Mouse (Mus musculus): ENCODE data around the gene Gfer. TPM values are rescaled to one million over a fixed set of nuclear protein-coding genes. Genes with fewer than 3 reads are reported as not detected.

Gene Gfer
- polyA plus RNA-seq, 1 experiment = not detected

GRCm38 (mm10) chr17:24735446-24735845 lies 39.5 kb upstream of the Gfer start:
- WGBS = 87% methylated on average over 7 of the region's 7 CpGs
- TF ChIP-seq POLR2A (IDR thresholded peaks at IDR 0.05; ENCODE audit: insufficient read depth, low read depth, low read length) (no peak), CTCF (IDR thresholded peaks at IDR 0.05; ENCODE audit: insufficient read depth, low read depth, low read length) (no peak)
- no peak overlapping the region for H3K4me3 ChIP-seq (ENCODE audit: insufficient read depth, low read depth, low read length)
- peaks cover 10% of the 10 kb centered on the region for H3K4me1 ChIP-seq (ENCODE audit: control insufficient read depth, insufficient read depth, low read length)
- no peak overlapping the region for H3K27ac ChIP-seq (ENCODE audit: insufficient read depth, low read depth, low read length)

GRCm38 (mm10) chr17:24734513-24734912 lies 38.6 kb upstream of the Gfer start:
- H3K4me1 ChIP-seq (ENCODE audit: control insufficient read depth, insufficient read depth, low read length) = peaks cover 10% of the 10 kb centered on the region
- 93% methylated on average over 1 of the region's 1 CpGs for WGBS
- H3K27ac ChIP-seq (ENCODE audit: insufficient read depth, low read depth, low read length) = no peak overlapping the region
- TF ChIP-seq POLR2A (IDR thresholded peaks at IDR 0.05; ENCODE audit: insufficient read depth, low read depth, low read length) = no peak
- TF ChIP-seq CTCF (IDR thresholded peaks at IDR 0.05; ENCODE audit: insufficient read depth, low read depth, low read length) = no peak
- H3K4me3 ChIP-seq (ENCODE audit: insufficient read depth, low read depth, low read length) = no peak overlapping the region

- no peak overlapping the region for H3K4me3 ChIP-seq (ENCODE audit: insufficient read depth, low read depth, low read length)
- H3K27ac ChIP-seq (ENCODE audit: insufficient read depth, low read depth, low read length) = no peak overlapping the region
- 86% methylated on average over 21 of the region's 21 CpGs for WGBS
- TF ChIP-seq POLR2A (IDR thresholded peaks at IDR 0.05; ENCODE audit: insufficient read depth, low read depth, low read length) (no peak), CTCF (IDR thresholded peaks at IDR 0.05; ENCODE audit: insufficient read depth, low read depth, low read length) (no peak)
- H3K4me1 ChIP-seq (ENCODE audit: control insufficient read depth, insufficient read depth, low read length) = peaks cover 10% of the 10 kb centered on the region
Observed at GRCm38 (mm10) chr17:24733434-24734050, 37.6 kb upstream of the Gfer start.

- H3K4me1 ChIP-seq (ENCODE audit: control insufficient read depth, insufficient read depth, low read length) = peaks cover 10% of the 10 kb centered on the region
- TF ChIP-seq CTCF (IDR thresholded peaks at IDR 0.05; ENCODE audit: insufficient read depth, low read depth, low read length) (no peak), POLR2A (IDR thresholded peaks at IDR 0.05; ENCODE audit: insufficient read depth, low read depth, low read length) (no peak)
- H3K4me3 ChIP-seq (ENCODE audit: insufficient read depth, low read depth, low read length) = no peak overlapping the region
- no peak overlapping the region for H3K27ac ChIP-seq (ENCODE audit: insufficient read depth, low read depth, low read length)
- 78% methylated on average over 12 of the region's 12 CpGs for WGBS
Observed at GRCm38 (mm10) chr17:24732233-24732935, 36.4 kb upstream of the Gfer start.

GRCm38 (mm10) chr17:24730787-24731186 lies 34.8 kb upstream of the Gfer start:
- WGBS = 80% methylated on average over 14 of the region's 14 CpGs
- TF ChIP-seq CTCF (IDR thresholded peaks at IDR 0.05; ENCODE audit: insufficient read depth, low read depth, low read length) (no peak), POLR2A (IDR thresholded peaks at IDR 0.05; ENCODE audit: insufficient read depth, low read depth, low read length) (no peak)
- Histone ChIP-seq H3K27ac (ENCODE audit: insufficient read depth, low read depth, low read length) (no peak overlapping the region), H3K4me1 (ENCODE audit: control insufficient read depth, insufficient read depth, low read length) (0 out of 2 replicates have a peak, but pooled peaks cover 3% of the 10 kb centered on the region), H3K4me3 (ENCODE audit: insufficient read depth, low read depth, low read length) (no peak overlapping the region)

GRCm38 (mm10) chr17:24729067-24729466 lies 33.1 kb upstream of the Gfer start:
- no peak for TF ChIP-seq CTCF (IDR thresholded peaks at IDR 0.05; ENCODE audit: insufficient read depth, low read depth, low read length)
- no peak for TF ChIP-seq POLR2A (IDR thresholded peaks at IDR 0.05; ENCODE audit: insufficient read depth, low read depth, low read length)
- H3K4me1 ChIP-seq (ENCODE audit: control insufficient read depth, insufficient read depth, low read length) = 0 out of 2 replicates have a peak, but pooled peaks cover 3% of the 10 kb centered on the region
- no peak overlapping the region for H3K27ac ChIP-seq (ENCODE audit: insufficient read depth, low read depth, low read length)
- 73% methylated on average over 6 of the region's 6 CpGs for whole genome bisulfite sequencing
- H3K4me3 ChIP-seq (ENCODE audit: insufficient read depth, low read depth, low read length) = no peak overlapping the region

GRCm38 (mm10) chr17:24728184-24728583 lies 32.2 kb upstream of the Gfer start:
- TF ChIP-seq POLR2A (IDR thresholded peaks at IDR 0.05; ENCODE audit: insufficient read depth, low read depth, low read length) (no peak), CTCF (IDR thresholded peaks at IDR 0.05; ENCODE audit: insufficient read depth, low read depth, low read length) (no peak)
- WGBS = 76% methylated on average over 17 of the region's 17 CpGs

GRCm38 (mm10) chr17:24727618-24728017 lies 31.7 kb upstream of the Gfer start, which contains the start of gene Rpl3l:
Gene Rpl3l, plus strand, starts transcription at chr17:24727820.
- WGBS = 81% methylated on average over 2 of the region's 2 CpGs
- no peak for TF ChIP-seq CTCF (IDR thresholded peaks at IDR 0.05; ENCODE audit: insufficient read depth, low read depth, low read length)
- no peak for TF ChIP-seq POLR2A (IDR thresholded peaks at IDR 0.05; ENCODE audit: insufficient read depth, low read depth, low read length)
- Histone ChIP-seq H3K4me3 (ENCODE audit: insufficient read depth, low read depth, low read length) (no peak within 1 kb of the TSS), H3K27ac (ENCODE audit: insufficient read depth, low read depth, low read length) (no peak within 1 kb of the TSS), H3K4me1 (ENCODE audit: control insufficient read depth, insufficient read depth, low read length) (peaks cover 5% of the 10 kb centered on the region)

More at GRCm38 (mm10) chr17:24728184-24728583, 32.2 kb upstream of the Gfer start:
- H3K27ac ChIP-seq (ENCODE audit: insufficient read depth, low read depth, low read length) = no peak overlapping the region
- H3K4me3 ChIP-seq (ENCODE audit: insufficient read depth, low read depth, low read length) = no peak overlapping the region
- 0 out of 2 replicates have a peak, but pooled peaks cover 3% of the 10 kb centered on the region for H3K4me1 ChIP-seq (ENCODE audit: control insufficient read depth, insufficient read depth, low read length)

All from olfactory bulb, adult 2 months (tissue).